Mouse (Mus musculus): ENCODE measurements around the gene Doc2b.

Doc2b gene

GRCm38 (mm10) chr11:75792535-75792934, 3.3 kb downstream of the Doc2b start:
- no peak for DNase-seq (ENCODE audit: low spot score in 2 of 2)

GRCm38 (mm10) chr11:75785897-75786296, 10.0 kb downstream of the Doc2b start:
- DNase-seq (ENCODE audit: low spot score in 2 of 2) = no peak

- no peak for DNase-seq (ENCODE audit: low spot score in 2 of 2)
These were observed 12.1 kb downstream of the Doc2b start for GRCm38 (mm10) chr11:75783799-75784198.

- DNase-seq (ENCODE audit: low spot score in 2 of 2) = peak in 1 of 2 experiments; percentile 62
These were observed 13.9 kb downstream of the Doc2b start for GRCm38 (mm10) chr11:75781919-75782318.

- no peak for DNase-seq (ENCODE audit: low spot score in 2 of 2)
These were observed 19.9 kb downstream of the Doc2b start for GRCm38 (mm10) chr11:75775919-75776318.

- DNase-seq (ENCODE audit: low spot score in 2 of 2) = no peak
These were observed 23.3 kb downstream of the Doc2b start for GRCm38 (mm10) chr11:75772562-75772961.

GRCm38 (mm10) chr11:75769206-75769605, 26.6 kb downstream of the Doc2b start:
- peak; percentile 60 to 66 for DNase-seq (ENCODE audit: low spot score in 2 of 2)

GRCm38 (mm10) chr11:75768091-75768989, 27.5 kb downstream of the Doc2b start:
- no peak for DNase-seq (ENCODE audit: low spot score in 2 of 2)

GRCm38 (mm10) chr11:75767014-75767413, 28.8 kb downstream of the Doc2b start:
- no peak for DNase-seq (ENCODE audit: low spot score in 2 of 2)

GRCm38 (mm10) chr11:75765161-75765560, 30.7 kb downstream of the Doc2b start:
- no peak for DNase-seq (ENCODE audit: low spot score in 2 of 2)

- no peak for DNase-seq (ENCODE audit: low spot score in 2 of 2)
These were observed 31.3 kb downstream of the Doc2b start for GRCm38 (mm10) chr11:75764521-75765023.

- no peak for DNase-seq (ENCODE audit: low spot score in 2 of 2)
These were observed 33.1 kb downstream of the Doc2b start for GRCm38 (mm10) chr11:75762708-75763107.

- DNase-seq (ENCODE audit: low spot score in 2 of 2) = no peak
These were observed 35.1 kb downstream of the Doc2b start for GRCm38 (mm10) chr11:75760785-75761184.

- no peak for DNase-seq (ENCODE audit: low spot score in 2 of 2)
These were observed 37.3 kb downstream of the Doc2b start for GRCm38 (mm10) chr11:75758553-75758952.

GRCm38 (mm10) chr11:75756687-75757086, 39.2 kb downstream of the Doc2b start:
- no peak for DNase-seq (ENCODE audit: low spot score in 2 of 2)

- DNase-seq (ENCODE audit: low spot score in 2 of 2) = no peak
These were observed 44.8 kb downstream of the Doc2b start for GRCm38 (mm10) chr11:75751082-75751481.

GRCm38 (mm10) chr11:75750537-75750936, 45.3 kb downstream of the Doc2b start:
- DNase-seq (ENCODE audit: low spot score in 2 of 2) = no peak

- DNase-seq (ENCODE audit: low spot score in 2 of 2) = no peak
These were observed 51.1 kb downstream of the Doc2b start for GRCm38 (mm10) chr11:75744761-75745160.

GRCm38 (mm10) chr11:75741615-75742014, 54.2 kb downstream of the Doc2b start:
- DNase-seq (ENCODE audit: low spot score in 2 of 2) = no peak

- no peak for DNase-seq (ENCODE audit: low spot score in 2 of 2)
These were observed 55.6 kb downstream of the Doc2b start for GRCm38 (mm10) chr11:75740204-75740603.

GRCm38 (mm10) chr11:75738477-75738821, 57.4 kb downstream of the Doc2b start:
- DNase-seq (ENCODE audit: low spot score in 2 of 2) = no peak

- DNase-seq (ENCODE audit: low spot score in 2 of 2) = no peak
These were observed 57.9 kb downstream of the Doc2b start for GRCm38 (mm10) chr11:75737806-75738476.

GRCm38 (mm10) chr11:75736978-75737377, 58.9 kb downstream of the Doc2b start:
- DNase-seq (ENCODE audit: low spot score in 2 of 2) = no peak

Measured in frontal cortex, postnatal 14 days (tissue).